Mouse (Mus musculus): ENCODE data around the gene Ccdc171. TPM values are rescaled to one million over a fixed set of nuclear protein-coding genes. Genes with fewer than 3 reads are reported as not detected.

The Ccdc171 gene
- polyA plus RNA-seq, 1 experiment from 2014 or later, result 2.9 TPM

GRCm38 (mm10) chr4:83739891-83740277 lies 214.5 kb downstream of the Ccdc171 start:
- no peaks in the 10 kb centered on the region for H3K27me3 ChIP-seq
- WGBS, result 64% methylated on average over 4 of the region's 4 CpGs

GRCm38 (mm10) chr4:83742806-83743460 lies 217.6 kb downstream of the Ccdc171 start:
- peak; percentile 74 for ATAC-seq (ENCODE audit: low read depth)
- Histone ChIP-seq H3K4me2 (peak overlapping the region; percentile 53), H3K27me3 (no peaks in the 10 kb centered on the region), H3K4me1 (replicated peaks) (peaks cover 7% of the 10 kb centered on the region), H3K36me3 (no peaks in the 10 kb centered on the region), H3K4me3 (peak overlapping the region; percentile 20), H3K9ac (peak overlapping the region; percentile 56), H3K9me3 (no peaks in the 10 kb centered on the region), H3K27ac (replicated peaks) (peak overlapping the region; percentile 76)
- WGBS, result 17% methylated on average over 12 of the region's 12 CpGs

More at GRCm38 (mm10) chr4:83739891-83740277, 214.5 kb downstream of the Ccdc171 start:
- Histone ChIP-seq H3K36me3 (no peaks in the 10 kb centered on the region), H3K27ac (replicated peaks) (no peak overlapping the region), H3K9me3 (no peaks in the 10 kb centered on the region), H3K4me2 (no peak overlapping the region), H3K4me1 (replicated peaks) (peaks cover 7% of the 10 kb centered on the region), H3K4me3 (no peak overlapping the region), H3K9ac (no peak overlapping the region)
- no peak for ATAC-seq (ENCODE audit: low read depth)

- Histone ChIP-seq H3K27ac (replicated peaks) (no peak overlapping the region), H3K27me3 (no peaks in the 10 kb centered on the region), H3K4me2 (no peak overlapping the region), H3K4me1 (replicated peaks) (no peaks in the 10 kb centered on the region), H3K9me3 (peaks cover 8% of the 10 kb centered on the region; the same call in 1 of the 2 replicates), H3K4me3 (no peak overlapping the region), H3K9ac (no peak overlapping the region), H3K36me3 (no peaks in the 10 kb centered on the region)
- ATAC-seq (ENCODE audit: low read depth), result no peak
- WGBS, result 97% methylated on average over 6 of the region's 6 CpGs
Observed at GRCm38 (mm10) chr4:83775136-83775535, 249.8 kb downstream of the Ccdc171 start.

GRCm38 (mm10) chr4:83780044-83780443 lies 254.7 kb downstream of the Ccdc171 start:
- Histone ChIP-seq H3K9me3 (peaks cover 8% of the 10 kb centered on the region; the same call in 1 of the 2 replicates), H3K36me3 (no peaks in the 10 kb centered on the region), H3K9ac (no peak overlapping the region), H3K4me2 (no peak overlapping the region), H3K27me3 (no peaks in the 10 kb centered on the region), H3K27ac (replicated peaks) (no peak overlapping the region), H3K4me3 (no peak overlapping the region), H3K4me1 (replicated peaks) (no peaks in the 10 kb centered on the region)
- ATAC-seq (ENCODE audit: low read depth), result no peak
- 96% methylated on average over 4 of the region's 4 CpGs for whole genome bisulfite sequencing

GRCm38 (mm10) chr4:83785115-83785514 lies 259.8 kb downstream of the Ccdc171 start:
- 99% methylated on average over 2 of the region's 2 CpGs for WGBS
- H3K27ac ChIP-seq (replicated peaks), result no peak overlapping the region
- ATAC-seq (ENCODE audit: low read depth), result no peak
- no peak overlapping the region for H3K4me3 ChIP-seq
- no peaks in the 10 kb centered on the region for H3K4me1 ChIP-seq (replicated peaks)
- peaks cover 1% of the 10 kb centered on the region; the same call in 1 of the 2 replicates for H3K9me3 ChIP-seq
- H3K27me3 ChIP-seq, result no peaks in the 10 kb centered on the region
- H3K9ac ChIP-seq, result no peak overlapping the region
- no peak overlapping the region for H3K4me2 ChIP-seq
- no peaks in the 10 kb centered on the region for H3K36me3 ChIP-seq

- 30% methylated on average over 13 of the region's 13 CpGs for WGBS
- no peak overlapping the region for H3K9ac ChIP-seq
- ATAC-seq (ENCODE audit: low read depth), result no peak
- no peaks in the 10 kb centered on the region for H3K9me3 ChIP-seq
- H3K4me3 ChIP-seq, result no peak overlapping the region
- no peaks in the 10 kb centered on the region for H3K36me3 ChIP-seq
- no peak overlapping the region for H3K27ac ChIP-seq (replicated peaks)
- H3K27me3 ChIP-seq, result no peaks in the 10 kb centered on the region
- H3K4me1 ChIP-seq (replicated peaks), result peaks cover 9% of the 10 kb centered on the region
- no peak overlapping the region for H3K4me2 ChIP-seq
Observed at GRCm38 (mm10) chr4:83791811-83792210, 266.5 kb downstream of the Ccdc171 start.

GRCm38 (mm10) chr4:83794315-83794922 lies 269.1 kb downstream of the Ccdc171 start:
- no peak overlapping the region for H3K9ac ChIP-seq
- no peaks in the 10 kb centered on the region for H3K36me3 ChIP-seq
- no peak overlapping the region for H3K27ac ChIP-seq (replicated peaks)
- peak; percentile 82 for ATAC-seq (ENCODE audit: low read depth)
- peaks cover 9% of the 10 kb centered on the region for H3K4me1 ChIP-seq (replicated peaks)
- no peak overlapping the region; the same call in 1 of the 2 replicates for H3K4me3 ChIP-seq
- WGBS, result 23% methylated on average over 9 of the region's 9 CpGs
- peak overlapping the region; percentile 37 for H3K4me2 ChIP-seq
- no peaks in the 10 kb centered on the region for H3K27me3 ChIP-seq
- no peaks in the 10 kb centered on the region for H3K9me3 ChIP-seq

GRCm38 (mm10) chr4:83794930-83795459 lies 269.6 kb downstream of the Ccdc171 start:
- peaks cover 9% of the 10 kb centered on the region for H3K4me1 ChIP-seq (replicated peaks)
- no peak overlapping the region for H3K9ac ChIP-seq
- H3K4me2 ChIP-seq, result peak overlapping the region; percentile 37
- ATAC-seq (ENCODE audit: low read depth), result 0 out of 2 replicates have a peak, but pooled peaks have one; percentile 23
- 15% methylated on average over 5 of the region's 5 CpGs for WGBS
- no peaks in the 10 kb centered on the region for H3K9me3 ChIP-seq
- no peaks in the 10 kb centered on the region for H3K27me3 ChIP-seq
- H3K27ac ChIP-seq (replicated peaks), result no peak overlapping the region
- no peaks in the 10 kb centered on the region for H3K36me3 ChIP-seq
- H3K4me3 ChIP-seq, result no peak overlapping the region

- 84% methylated on average over 14 of the region's 14 CpGs for WGBS
- Histone ChIP-seq H3K9ac (no peak overlapping the region), H3K9me3 (no peaks in the 10 kb centered on the region), H3K4me1 (replicated peaks) (peaks cover 9% of the 10 kb centered on the region), H3K4me3 (no peak overlapping the region), H3K27me3 (no peaks in the 10 kb centered on the region), H3K36me3 (no peaks in the 10 kb centered on the region), H3K4me2 (no peak overlapping the region), H3K27ac (replicated peaks) (no peak overlapping the region)
- ATAC-seq (ENCODE audit: low read depth), result no peak
Observed at GRCm38 (mm10) chr4:83797976-83798375, 272.6 kb downstream of the Ccdc171 start.

- H3K4me2 ChIP-seq, result no peak overlapping the region
- H3K4me3 ChIP-seq, result no peak overlapping the region
- no peaks in the 10 kb centered on the region for H3K9me3 ChIP-seq
- H3K36me3 ChIP-seq, result no peaks in the 10 kb centered on the region
- no peak overlapping the region for H3K9ac ChIP-seq
- ATAC-seq (ENCODE audit: low read depth), result no peak
- no peaks in the 10 kb centered on the region for H3K27me3 ChIP-seq
- WGBS, result 87% methylated on average over 21 of the region's 21 CpGs
- H3K27ac ChIP-seq (replicated peaks), result no peak overlapping the region
- H3K4me1 ChIP-seq (replicated peaks), result peaks cover 9% of the 10 kb centered on the region
Observed at GRCm38 (mm10) chr4:83798674-83799430, 273.5 kb downstream of the Ccdc171 start.

GRCm38 (mm10) chr4:83800402-83800801 lies 275.1 kb downstream of the Ccdc171 start:
- WGBS, result 77% methylated on average over 3 of the region's 3 CpGs
- no peak for ATAC-seq (ENCODE audit: low read depth)
- no peak overlapping the region for H3K4me2 ChIP-seq
- H3K9ac ChIP-seq, result no peak overlapping the region
- no peak overlapping the region for H3K4me3 ChIP-seq
- no peak overlapping the region for H3K27ac ChIP-seq (replicated peaks)
- no peaks in the 10 kb centered on the region for H3K36me3 ChIP-seq
- no peaks in the 10 kb centered on the region for H3K4me1 ChIP-seq (replicated peaks)
- peaks cover 4% of the 10 kb centered on the region; the same call in 1 of the 2 replicates for H3K9me3 ChIP-seq
- no peaks in the 10 kb centered on the region for H3K27me3 ChIP-seq

- WGBS, result 88% methylated on average over 4 of the region's 4 CpGs
- H3K36me3 ChIP-seq, result no peaks in the 10 kb centered on the region
- no peak for ATAC-seq (ENCODE audit: low read depth)
- no peaks in the 10 kb centered on the region for H3K9me3 ChIP-seq
- no peak overlapping the region for H3K4me2 ChIP-seq
- H3K27ac ChIP-seq (replicated peaks), result no peak overlapping the region
- no peaks in the 10 kb centered on the region for H3K4me1 ChIP-seq (replicated peaks)
- no peak overlapping the region for H3K4me3 ChIP-seq
- H3K9ac ChIP-seq, result no peak overlapping the region
- no peaks in the 10 kb centered on the region for H3K27me3 ChIP-seq
Observed at GRCm38 (mm10) chr4:83816925-83817324, 291.6 kb downstream of the Ccdc171 start.
